Mouse (Mus musculus): ENCODE measurements around the gene Umad1.
A peak's percentile ranks its signal among the peaks of the same experiment; 100 is the strongest.

The Umad1 gene

DNA sequence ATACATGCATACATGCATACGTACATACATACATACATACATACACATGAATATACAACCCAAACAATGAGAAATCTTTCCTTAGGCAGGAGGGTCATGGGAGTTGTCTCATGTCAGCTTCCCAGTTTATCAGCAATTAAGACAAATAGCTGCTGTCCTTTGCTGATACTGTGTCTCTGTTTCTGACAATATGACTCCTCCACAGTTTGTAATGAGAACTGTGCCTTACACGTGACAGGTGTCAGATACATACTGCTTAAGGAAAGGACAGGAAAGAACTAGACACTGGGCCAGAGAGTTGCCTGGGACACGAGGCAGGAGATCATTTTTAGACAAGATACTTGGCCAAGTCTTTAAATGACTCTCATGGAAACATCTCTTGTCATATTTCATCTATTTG, 215.2 kb downstream of the Umad1 start:
- DNase-seq (ENCODE audit: low read depth, low spot score) = no peak

DNA sequence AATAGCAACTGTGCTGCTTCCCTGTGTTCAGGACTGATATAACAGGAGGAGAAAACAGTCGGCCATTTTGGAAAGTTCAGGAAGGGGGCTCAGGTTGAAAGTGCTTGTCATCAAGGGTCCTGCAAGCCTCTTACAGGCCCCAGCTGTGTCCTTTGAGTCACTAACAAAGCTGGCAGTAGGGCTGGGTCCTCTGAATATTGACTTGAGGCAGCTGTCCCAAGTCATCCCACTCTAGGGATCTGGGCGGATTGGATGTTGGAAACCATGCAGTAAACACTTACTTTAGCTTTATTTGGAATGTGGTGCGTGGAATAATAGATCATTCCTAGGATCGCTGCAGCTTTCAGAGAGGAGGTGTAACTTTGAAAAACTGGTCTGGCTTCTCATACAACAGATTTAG, 215.7 kb downstream of the Umad1 start:
- no peak for DNase-seq (ENCODE audit: low read depth, low spot score)

DNA sequence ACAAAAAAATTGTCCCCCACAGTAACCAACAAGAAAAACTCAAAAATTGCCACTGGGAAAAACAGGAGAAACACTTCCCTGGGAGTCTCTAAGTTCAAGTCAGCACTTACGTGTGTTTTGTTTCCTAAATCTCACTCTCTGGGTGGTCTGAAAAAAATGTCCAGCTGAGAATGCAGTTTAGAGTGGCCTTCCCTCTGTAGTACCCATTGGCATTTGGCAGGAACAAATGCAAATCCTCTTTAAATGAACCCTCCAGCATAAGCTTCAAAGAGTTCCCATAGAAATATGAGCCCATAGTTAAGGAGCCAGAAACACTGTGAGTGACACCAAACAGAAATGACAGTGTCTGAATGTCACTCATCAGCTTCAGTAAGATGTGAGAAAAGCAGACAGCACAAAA, 220.1 kb downstream of the Umad1 start:
- no peak for DNase-seq (ENCODE audit: low read depth, low spot score)

DNA sequence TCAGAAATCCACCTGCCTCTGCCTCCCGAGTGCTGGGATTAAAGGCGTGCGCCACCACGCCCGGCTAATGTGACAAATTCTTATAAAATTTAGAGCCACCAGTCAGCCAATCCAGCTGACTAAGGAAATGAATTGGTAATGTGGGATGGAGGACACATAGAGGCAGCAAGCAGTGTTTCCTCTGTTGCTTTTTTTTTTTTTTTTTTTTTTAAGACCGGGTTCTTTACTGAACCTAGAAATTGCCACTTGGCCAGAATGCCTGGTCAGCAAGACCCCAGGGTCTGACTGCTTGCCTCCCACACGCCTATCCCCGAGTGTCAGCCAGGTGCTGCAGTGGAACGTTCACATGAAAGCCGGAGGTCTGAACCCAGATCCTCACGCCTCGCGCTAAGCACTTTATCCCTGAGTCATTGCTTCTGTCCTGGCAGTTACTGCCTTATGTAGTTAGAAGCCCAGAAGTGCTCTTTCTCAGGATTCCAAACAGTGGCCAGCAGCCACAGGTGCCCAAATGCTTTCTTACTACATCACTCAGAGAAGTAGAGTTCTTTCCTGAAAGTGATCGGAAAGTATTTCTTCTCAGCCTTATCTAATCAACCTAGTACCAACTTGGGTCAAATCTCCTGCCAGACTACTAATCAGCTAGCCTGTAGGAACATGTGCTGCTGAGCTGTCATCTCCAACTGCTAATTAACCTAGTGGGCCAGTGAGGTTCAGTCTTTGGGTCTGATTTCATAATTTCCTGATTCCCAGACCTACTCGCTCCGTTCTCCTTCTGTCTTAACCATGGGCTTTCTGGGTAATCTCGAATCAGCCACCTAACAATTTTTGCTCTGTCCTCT, 225.6 kb downstream of the Umad1 start:
- DNase-seq (ENCODE audit: low read depth, low spot score) = peak; percentile 55

DNA sequence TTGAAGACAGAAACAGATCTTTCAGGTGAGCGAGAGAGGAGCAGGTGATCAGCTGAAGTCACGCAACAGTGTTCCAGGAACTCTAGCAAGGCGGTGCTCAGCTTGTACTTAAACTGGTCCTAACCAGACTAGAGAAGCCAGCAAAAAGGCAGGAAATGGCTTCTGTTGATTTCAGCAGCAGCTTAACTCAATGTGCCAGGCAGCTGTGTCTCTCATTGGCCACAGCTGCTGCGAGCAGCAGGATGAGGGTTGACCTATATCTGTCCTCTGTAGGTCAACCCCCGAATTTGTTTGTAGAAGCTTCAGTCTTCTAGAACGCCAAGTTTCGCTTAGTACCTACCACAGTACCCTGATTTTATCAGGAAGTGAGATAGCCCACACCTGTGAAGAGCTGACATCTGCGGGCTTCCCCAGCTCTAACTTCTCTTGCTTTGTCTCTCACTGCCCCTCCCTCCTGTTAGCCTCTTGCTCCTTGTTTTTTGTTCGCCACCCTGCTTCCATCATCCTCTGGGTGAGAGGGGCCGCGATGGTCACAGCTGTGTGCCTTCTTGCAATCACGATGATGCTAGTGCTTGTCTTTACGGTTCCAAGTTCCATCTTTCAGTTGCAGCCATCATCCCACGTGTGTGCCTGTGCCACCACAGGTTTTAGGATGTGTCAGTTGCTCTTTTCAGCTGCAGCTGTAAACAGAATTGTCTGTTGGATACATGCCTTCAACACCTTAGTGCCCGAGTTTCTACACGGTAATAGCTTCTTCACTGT, 226.5 kb downstream of the Umad1 start:
- DNase-seq (ENCODE audit: low read depth, low spot score) = peak; percentile 21

DNA sequence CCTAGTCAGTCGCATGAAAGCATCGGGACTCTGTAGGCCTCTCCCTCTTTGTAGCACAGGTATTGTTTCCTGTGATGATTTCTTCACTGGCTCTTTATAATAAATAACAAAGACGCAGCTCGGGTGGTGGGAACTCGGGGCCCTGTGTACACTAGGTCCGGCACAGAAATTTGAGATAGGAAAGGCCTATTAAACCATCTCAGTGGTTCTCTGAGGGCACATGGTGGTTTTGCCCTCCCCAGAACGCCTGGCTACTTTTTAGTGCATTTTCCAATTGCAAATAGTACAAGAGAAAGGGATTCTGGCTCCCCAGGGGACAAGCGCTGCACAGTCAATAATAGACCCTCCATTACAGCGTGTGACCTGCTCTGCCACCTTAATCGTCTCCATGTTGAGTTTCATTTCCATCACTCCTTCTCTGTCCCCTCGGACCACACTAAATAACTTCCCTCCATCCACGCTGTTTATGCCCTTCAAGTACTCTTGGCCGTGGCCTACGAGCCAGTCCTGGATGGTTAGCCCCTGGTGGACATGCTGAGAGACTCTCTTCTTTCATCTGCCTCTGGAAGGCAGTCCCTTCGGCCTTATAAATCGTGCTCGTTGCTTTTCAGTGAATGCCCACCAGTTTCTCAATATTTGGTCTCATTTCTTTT, 227.4 kb downstream of the Umad1 start:
- DNase-seq (ENCODE audit: low read depth, low spot score) = no peak

DNA sequence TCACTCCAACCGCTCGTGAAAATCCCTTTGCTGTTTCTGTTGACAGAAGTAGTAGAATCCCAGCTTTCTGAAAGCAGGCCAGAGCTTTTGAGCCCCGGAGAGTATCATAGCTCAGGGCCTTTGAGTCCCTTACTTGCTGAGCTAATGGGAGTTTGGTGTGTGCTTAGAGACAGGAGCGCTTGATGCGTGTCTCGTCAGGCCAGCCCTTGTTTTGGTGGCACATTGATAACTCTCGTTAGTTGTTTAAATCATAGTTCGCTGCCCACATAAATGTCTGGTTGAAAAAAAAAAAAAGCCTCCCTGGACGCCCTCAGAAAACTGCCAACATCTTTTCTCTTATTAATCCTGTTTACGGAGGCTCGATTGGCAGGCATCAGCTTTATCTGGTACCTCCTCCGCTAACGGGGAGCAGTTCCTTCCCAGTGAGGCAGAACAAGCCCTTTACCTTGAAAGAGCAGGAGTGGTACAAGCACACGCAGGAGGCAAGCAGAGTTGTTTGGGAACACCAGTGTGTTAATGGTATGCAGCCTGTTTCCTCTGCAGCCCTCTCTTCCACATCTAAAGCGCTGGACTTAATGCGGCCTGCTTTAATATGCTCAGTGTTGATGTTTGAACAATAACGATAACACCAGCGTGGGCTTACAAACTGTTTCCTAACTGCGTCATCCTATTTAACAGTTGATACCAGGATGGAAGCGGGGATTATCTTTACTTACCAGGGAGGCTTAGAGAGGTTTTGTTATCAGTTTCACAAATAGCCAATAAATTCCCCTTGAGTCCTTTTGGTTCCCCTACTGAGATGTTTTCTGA, 228.2 kb downstream of the Umad1 start:
- peak; percentile 62 for DNase-seq (ENCODE audit: low read depth, low spot score)

DNA sequence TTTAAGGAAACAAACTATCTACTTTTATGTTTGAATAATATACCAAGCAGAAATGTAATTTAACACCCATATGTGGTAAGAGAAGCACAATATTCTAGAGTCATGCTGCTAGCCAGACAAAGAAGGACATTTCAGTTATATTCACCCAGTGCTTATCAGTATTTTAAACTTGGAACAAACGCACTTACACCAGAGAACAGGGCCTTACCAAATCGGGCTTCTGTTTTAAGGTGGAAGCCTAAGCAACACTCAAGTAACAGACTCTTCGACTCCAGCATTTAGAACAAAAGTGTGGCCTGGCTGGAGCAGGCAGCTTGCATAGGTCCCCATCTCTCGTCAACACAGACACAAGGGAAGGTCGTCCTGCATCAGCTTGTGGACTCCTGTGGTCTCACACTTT, 229.2 kb downstream of the Umad1 start:
- no peak for DNase-seq (ENCODE audit: low read depth, low spot score)

DNA sequence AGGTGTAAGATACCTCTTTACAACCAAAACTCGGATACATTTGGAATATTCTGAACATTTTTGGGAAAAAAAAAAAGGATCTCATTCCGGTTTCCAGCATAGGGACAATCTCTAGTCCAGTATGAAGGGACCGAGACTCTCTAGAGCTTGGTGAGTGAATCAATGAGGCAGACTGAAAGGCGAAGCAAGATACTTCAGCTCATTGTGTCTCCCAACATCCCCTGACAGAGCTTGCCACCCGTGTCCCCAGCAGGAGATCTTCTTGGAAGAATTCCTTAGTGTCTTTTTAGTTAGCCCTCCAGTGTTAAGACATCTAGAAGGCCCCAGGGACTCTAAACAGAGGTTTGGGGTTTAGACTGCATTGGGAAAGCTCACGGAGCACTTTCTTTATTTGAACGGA, 230.2 kb downstream of the Umad1 start:
- DNase-seq (ENCODE audit: low read depth, low spot score) = no peak

DNA sequence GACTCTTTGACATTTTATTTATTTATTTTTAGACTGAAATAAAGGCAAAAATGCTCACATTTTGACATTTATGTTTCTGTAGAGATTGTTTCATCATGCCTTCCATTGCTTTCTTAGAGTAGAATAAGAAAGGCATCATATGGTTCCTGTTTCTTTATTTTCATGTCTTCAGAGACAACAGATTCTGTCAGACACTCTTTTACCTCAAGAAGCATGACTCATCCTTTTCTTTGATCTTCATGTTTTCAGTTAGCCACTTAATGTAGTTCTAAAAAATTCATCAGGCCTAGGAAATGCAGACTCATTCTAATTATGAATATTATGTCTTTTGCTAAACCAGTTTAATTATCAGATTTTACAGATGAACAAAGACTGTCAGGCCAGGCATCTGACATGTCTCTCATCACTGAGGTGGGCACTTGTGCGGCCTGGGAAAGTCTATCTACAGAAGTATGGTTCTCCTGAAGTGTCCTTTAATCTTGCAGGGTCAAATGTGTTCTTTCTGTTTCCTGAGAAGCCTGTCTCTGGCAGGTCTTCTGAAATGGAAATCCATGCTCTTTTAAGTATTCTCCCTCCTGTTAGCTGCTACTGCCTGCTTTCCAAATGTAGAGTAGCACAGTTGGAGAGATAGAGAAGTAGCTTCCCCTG, 231.0 kb downstream of the Umad1 start:
- DNase-seq (ENCODE audit: low read depth, low spot score) = no peak

DNA sequence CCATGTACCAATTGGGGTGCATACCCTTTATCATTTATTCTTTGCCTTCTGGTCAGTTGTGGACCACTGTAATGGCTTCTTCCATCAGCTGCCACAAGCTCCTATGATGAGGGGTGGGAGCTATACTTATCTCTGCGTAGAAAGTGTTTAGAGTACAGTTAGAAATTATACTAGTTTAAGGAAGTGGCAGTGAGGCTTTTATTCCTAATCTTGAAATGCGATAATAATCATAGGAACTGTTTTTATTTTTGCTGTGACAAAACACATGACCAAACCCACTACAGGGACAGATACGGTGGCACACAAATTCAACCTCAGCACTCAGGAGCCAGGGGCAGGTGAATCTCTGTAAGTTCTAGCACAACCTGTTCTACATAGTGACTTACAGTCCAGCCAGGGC, 233.2 kb downstream of the Umad1 start:
- no peak for DNase-seq (ENCODE audit: low read depth, low spot score)

DNA sequence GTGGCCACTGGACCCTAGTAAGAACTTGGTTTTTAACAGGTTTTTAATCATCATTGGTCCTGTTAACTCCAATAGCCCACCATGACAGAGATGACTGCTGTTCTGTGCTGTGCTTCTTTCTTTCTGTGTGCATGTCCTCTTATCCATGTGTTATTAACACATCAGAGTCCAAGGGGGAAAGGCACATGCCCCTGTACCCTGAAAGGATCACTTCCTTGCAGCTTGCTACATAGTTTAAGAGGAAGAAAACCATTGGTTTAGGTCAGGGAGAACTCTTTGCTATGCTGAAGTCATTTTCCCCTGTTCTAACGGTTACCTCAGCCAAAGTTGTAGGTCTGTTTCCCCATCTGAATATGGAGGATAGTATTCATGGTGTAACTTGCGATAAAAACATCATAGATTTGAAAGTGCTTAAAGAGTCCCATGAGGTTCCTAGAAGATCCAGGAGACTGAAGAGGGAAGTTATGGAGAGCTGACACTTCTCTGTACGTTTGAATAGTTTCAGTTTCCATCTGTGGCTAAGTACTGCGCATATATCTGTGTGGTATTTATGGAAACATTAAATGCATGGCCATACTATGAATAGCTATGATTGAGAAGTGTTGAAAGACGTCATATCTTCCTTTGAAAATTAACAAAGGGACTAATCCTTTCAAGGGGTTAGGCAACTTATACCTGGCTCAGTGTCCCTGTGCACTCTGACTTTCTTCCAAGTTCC, 236.2 kb downstream of the Umad1 start:
- no peak for DNase-seq (ENCODE audit: low read depth, low spot score)

DNA sequence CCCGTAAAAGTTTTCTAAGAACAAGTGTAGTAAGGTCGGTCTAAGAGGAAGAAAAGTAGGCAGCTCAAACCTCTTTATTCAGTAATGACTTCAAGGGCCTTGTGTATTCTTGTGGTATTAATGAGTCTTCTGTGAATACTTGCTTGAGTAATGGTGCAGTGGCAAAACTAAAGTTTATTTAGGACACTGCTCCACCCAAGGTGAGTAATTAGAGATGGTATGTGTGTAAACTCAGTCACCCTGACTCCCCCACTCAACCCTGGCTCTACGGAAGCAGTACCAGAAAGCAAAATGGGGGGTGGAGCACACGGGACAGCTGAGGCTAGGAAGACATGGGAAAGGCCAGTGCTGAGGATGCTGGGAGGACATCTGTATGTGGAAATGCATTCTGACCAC, 236.7 kb downstream of the Umad1 start:
- DNase-seq (ENCODE audit: low read depth, low spot score) = no peak

DNA sequence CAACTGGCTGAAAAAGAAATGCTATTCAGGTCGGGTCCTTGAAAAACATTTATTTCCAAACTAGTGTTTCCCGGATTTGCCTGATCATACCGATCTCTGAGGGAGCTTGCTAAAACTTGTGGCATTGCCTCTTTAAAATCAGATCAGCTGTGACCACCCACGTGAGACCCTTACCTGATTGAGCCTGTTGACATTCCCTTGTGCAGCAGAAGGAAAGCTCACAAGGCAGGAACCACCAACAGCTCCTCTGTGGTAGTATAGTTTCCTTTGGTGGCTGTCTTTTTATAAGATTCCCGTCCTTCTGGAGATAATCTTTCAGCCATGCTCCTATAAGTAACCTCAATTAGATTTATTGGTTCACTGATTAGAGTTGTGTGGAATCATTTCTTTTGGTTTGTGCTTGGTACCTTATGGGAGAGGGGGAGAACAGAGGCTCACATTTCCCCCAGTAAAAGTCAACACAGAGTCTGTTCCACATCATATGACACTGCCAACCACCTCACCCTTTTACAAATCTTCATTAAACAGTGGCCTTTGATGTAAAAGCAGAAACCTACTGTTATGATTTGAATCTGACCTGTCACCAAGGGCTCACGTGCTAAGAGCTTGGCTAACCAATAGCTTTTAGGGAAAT, 238.3 kb downstream of the Umad1 start:
- DNase-seq (ENCODE audit: low read depth, low spot score) = no peak

DNA sequence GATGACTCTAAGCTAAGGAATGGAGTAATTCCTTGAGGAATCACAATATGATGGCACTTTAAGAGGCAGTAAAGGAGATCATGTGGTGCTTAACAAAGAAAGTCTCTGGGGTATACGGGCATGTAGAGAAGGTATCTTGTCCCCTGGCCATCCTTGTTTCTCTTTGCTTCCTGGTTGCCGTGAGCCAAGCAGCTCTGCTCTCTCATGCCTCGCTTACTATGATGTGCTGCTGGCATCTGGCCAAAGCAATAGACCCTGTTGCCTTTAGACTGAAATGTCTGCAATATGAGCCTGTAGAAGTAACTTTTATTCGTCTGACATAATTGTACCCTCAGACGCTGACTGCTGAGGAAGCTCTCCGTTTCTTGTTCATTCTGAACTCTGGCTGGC, 238.8 kb downstream of the Umad1 start:
- DNase-seq (ENCODE audit: low read depth, low spot score) = no peak

DNA sequence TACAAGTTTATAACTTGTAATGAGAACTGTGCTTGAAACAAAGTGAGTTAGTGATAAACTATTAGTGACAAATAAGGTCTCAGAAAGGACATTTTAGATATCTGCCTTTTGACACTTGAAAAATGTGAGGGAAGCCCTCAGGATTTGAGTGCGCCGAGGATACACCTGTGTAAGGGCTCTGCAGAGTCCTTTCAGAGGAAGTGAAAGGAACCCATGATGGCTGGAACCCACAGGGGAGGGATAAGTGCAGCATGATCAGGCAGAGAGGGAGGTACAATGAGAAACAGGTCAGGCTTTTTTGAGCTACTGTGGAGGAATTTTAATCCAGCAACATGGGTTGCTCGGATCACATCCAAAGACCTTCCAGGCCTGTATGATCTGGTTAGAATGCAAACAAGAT, 239.9 kb downstream of the Umad1 start:
- DNase-seq (ENCODE audit: low read depth, low spot score) = no peak

DNA sequence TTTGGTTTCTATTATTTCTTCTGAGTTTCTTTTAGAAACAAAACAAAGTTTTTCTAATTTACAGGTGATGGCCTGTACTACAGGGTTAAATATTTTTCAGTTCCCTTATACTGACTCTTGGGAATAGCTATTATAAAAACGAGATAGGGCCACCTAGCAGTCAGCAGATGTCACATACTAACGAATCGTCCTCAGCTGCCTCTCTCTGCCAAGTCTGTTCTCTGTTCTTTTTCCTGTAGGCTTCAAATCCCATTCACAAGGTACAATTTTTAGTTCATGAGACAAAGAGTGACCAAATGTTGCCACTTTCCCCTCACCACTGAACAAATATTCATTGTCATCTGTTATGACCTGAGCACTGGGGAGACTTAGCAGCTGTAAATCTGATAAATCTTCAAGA, 244.9 kb downstream of the Umad1 start:
- no peak for DNase-seq (ENCODE audit: low read depth, low spot score)

DNA sequence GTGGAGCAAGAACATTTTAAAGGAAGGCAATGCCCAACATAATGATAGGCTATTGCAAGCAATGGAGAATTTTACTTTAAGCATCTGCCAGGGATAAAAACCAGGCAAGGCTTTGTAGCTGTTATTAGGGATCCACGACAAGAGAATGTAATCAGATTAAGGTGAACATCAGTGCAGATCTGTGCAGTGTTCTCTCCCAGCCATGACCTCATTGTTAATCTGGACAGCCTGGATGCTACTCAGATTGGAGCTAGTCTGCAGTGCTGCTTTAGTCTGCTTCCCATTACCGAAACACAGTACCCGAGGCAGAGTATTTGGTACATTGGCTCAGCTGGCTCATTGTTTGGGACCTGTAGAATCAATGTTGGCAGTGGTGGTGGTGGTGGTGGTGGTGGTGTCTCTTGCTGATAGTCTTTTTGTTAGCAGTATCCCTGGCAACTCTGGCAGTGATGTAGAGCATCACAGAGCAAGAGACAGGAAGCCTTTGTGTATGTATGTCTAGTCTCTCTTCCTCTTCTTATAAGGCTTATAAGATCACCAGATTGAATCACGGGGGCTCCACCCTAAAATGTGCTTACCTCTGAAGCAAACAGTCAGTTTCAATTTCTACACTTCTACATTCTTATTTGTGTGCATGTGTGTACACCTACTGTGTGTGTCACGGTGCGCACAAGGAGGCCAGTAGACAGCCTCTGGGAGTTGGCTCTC, 245.6 kb downstream of the Umad1 start:
- DNase-seq (ENCODE audit: low read depth, low spot score) = no peak

DNA sequence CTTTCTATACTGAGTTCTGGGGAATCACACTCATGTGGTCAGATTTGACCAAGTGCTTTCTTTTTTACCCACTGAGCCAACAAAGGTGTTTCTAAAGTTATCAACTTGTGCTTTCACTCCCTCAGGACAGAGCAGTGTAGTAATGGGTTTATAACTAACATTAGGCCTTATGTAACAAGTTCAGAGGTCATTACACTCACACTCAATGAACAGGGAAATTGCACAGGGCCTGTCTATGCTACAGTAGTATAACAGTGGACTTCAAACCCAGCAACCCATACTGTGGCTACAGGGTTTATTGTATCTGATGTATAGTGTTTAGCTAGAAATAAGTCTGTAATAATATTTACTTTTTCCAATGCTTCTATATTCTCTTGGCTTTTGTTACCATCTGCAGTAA, 247.5 kb downstream of the Umad1 start:
- no peak for DNase-seq (ENCODE audit: low read depth, low spot score)

Data from c-Kit-negative CD71-positive TER-119-positive erythroid progenitor cells, embryonic 14.5 days (primary cell).